Comparison of ENCODE assay signal across 18 mouse cellular contexts in genomic region chr11:21009505-21009904, GRCm38 (mm10).
"Had no signal": no experiment of that assay in that cellular context is flagged by ENCODE, and none has a peak within 500 bp of the region (broad histone marks: within the 10 kb centered on the region; RNA-seq: fewer than 3 reads in every experiment).

No protein-coding gene starts in this region.

- H3K27me3 ChIP-seq: lung, embryonic 15.5 days; neural tube, embryonic 12.5 days; stomach, embryonic 15.5 days had no signal

- H3K4me2 ChIP-seq: lung, embryonic 15.5 days; midbrain, embryonic 12.5 days; neural tube, embryonic 12.5 days; stomach, embryonic 15.5 days had no signal

- DNase-seq: lung, adult 2 months; lung, postnatal 14 days; lung, postnatal 36 days; midbrain, embryonic 14.5 days; right cerebral cortex, postnatal 14 days; thymus, adult 2 months; thymus, postnatal 25 days; thymus, postnatal 4 days had no signal

- H3K4me1 ChIP-seq: neural tube, embryonic 12.5 days; stomach, embryonic 15.5 days had no signal

- H3K27ac ChIP-seq: liver, embryonic 14.5 days; lung, embryonic 15.5 days; midbrain, embryonic 12.5 days; neural tube, embryonic 12.5 days; stomach, embryonic 15.5 days; stomach, postnatal 0 days had no signal

- ATAC-seq: lung, postnatal 0 days; midbrain, embryonic 16.5 days had no signal

- H3K9me3 ChIP-seq: lung, embryonic 15.5 days; midbrain, embryonic 10.5 days; midbrain, embryonic 12.5 days; neural tube, embryonic 12.5 days; stomach, embryonic 15.5 days had no signal

- H3K4me3 ChIP-seq: lung, embryonic 15.5 days; midbrain, embryonic 10.5 days; midbrain, embryonic 12.5 days; myocyte; neural tube, embryonic 12.5 days; stomach, embryonic 15.5 days had no signal

- H3K36me3 ChIP-seq: lung, embryonic 15.5 days; midbrain, embryonic 10.5 days; midbrain, embryonic 12.5 days; neural tube, embryonic 12.5 days; stomach, embryonic 15.5 days had no signal

- H3K9ac ChIP-seq: liver, embryonic 14.5 days; lung, embryonic 15.5 days; midbrain, embryonic 12.5 days; neural tube, embryonic 12.5 days; stomach, embryonic 15.5 days had no signal
